Mouse (Mus musculus): ENCODE results near the gene Ndp. TPM values are rescaled to one million over a fixed set of nuclear protein-coding genes. Genes with fewer than 3 reads are reported as not detected.

Gene Ndp
- polyA plus RNA-seq (2012; rRNA removed) = 1.2 and 1.4 TPM in 2 replicates

GRCm38 (mm10) chrX:16911241-16911873, at the start of gene Ndp:
TSS of gene Ndp (minus strand) at chrX:16911774.
- DNase-seq (ENCODE audit: low read depth) = no peak

- no peak for DNase-seq (ENCODE audit: low read depth)
These were observed 43.2 kb upstream of the Ndp start for GRCm38 (mm10) chrX:16954767-16955166.

DNA sequence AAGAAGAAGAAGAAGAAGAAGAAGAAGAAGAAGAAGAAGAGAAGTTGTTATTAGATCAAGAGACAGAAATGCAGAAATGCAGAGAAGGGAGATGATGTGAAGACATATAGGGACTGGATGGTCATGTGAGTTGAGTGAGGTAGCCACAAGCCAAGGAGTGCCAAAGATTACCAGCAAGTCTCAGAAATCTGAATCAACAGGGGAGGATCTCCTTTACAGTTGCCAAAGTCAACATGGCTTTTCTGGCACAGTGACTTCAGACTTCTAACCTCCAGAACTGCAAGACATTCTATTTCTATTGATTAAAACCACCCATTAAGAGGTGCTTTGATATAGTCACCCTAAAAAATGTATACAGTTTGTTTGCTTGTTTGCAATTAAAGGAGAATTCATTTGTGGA, 6.4 kb upstream of the Ndp start:
- DNase-seq (ENCODE audit: low read depth) = no peak

- DNase-seq (ENCODE audit: low read depth) = no peak
These were observed 1.5 kb upstream of the Ndp start for GRCm38 (mm10) chrX:16913118-16913517.

DNA sequence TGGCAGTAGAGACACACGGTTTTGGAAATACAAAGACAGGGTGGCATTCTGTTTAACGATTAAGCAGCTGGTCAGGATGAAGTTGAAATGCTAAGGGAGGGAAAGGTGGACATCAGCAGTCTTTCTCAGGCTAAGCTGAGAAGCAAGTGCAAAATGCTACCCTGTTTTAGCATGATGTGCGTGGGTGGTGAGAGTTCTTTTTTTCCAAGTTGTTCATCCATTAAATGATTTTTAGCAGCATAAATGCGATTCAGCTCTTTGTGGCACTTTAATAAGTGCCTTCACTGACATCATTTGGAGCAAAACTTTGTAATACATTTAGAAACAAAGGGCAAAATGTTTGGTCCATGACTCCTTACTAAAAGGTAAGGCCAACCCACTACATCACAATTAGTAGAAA, 337 bp upstream of the Ndp start:
- no peak for DNase-seq (ENCODE audit: low read depth)

GRCm38 (mm10) chrX:16910211-16911095, 1.1 kb downstream of the Ndp start:
- no peak for DNase-seq (ENCODE audit: low read depth)

DNA sequence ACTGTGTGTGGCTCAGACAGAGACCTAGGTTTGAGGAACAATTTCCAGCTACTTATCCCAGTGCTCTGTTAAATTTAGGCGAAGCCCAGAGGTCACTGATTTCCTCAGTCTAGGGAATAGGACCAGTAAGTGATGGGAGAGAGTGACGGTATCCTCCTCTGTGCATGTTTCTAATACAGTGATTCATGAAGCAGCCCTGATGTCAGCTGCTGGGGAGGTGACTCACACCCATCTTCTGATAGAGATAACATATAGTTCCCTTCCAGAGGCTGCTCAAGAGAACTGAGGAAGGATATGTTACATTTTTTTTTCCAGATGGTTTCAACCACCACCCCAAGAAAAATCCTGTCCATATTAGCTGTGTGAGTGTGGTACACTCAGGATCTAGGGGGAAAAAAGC, 2.9 kb downstream of the Ndp start:
- no peak for DNase-seq (ENCODE audit: low read depth)

DNA sequence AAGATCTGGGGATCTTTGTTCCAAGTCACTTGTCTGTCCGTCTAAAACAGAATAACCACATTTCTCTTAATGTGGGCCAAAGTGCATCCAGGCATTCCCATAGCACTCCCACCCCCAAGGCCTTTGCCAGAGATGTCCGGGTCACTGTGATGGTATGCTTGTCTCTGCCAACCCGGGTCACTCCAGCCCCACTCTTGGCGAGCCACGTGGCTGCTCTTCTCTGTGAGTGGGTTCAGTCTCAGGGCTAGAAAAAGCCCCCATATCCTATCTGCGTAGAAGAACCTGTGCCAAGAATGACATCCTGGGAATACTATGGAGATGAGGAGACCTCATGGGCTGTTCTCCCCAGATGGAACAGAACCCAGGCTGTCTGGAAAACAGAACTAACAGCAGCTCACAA, 4.0 kb downstream of the Ndp start:
- no peak for DNase-seq (ENCODE audit: low read depth)

DNA sequence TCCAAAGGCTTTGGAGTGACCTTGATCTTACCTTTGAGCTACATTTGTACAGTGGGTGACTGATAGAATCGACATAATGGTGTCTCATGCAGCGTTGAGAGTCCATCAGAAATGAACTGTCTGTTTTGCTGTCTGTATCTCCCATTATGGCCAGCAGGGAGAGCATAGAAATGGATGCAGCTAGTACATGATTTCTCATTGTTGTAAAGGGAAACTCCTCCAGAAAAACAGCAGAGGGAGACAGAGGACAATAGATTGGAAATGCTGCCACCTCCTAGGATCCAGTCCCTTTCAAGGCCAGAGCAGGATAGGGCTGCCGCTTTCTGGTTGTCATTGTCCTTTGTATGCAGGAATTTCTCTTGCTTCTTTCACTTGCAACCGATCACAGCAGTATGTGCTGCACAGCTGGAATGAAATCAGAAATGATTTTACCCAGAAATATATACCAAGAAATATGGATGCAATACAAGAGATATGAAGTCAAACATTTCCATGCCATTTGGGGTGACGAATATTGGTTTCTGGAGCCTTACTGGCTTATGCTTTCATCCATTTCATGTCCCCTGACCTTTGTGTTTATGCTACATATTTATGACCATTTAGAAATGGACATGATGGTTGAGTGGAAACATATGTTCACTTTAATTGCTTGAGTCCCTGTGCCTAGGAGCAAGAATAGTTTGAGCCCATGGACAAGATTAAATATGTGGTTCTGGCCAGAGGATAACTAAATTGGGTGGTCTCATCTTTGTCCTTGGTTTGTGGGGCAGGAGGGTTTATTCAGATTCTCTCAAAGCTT, 17.0 kb downstream of the Ndp start:
- no peak for DNase-seq (ENCODE audit: low read depth)

DNA sequence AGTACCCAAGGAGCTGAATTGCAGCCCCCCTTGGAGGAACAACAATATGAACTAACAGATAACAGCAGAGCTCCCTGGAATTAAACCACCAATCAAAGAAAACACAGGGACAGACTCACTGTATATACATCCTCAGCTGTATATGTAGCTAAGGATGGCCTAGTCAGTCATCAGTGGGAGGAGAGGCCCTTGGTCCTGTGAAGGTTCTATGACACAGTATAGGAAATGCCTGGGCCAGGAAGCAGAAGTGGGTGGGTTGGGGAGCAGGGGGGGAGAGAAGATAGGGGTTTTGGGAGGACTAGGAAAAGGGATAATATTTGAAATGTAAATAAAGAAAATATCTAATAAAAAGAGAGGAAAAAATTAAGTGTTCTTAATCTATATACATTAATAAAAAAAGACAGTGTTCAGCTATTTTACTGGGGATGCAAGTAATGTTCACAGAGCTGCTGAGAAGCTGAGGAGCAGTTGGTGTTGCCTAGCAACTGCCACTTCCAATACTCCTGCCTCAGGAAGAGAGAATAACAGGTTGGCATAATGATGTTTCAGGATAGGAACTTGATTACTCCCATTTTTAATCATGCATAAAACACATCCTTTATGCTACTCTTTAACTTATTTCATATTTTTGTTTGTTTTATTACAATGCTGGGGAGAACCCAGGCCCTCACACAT, 43.8 kb downstream of the Ndp start:
- DNase-seq (ENCODE audit: low read depth) = no peak

DNA sequence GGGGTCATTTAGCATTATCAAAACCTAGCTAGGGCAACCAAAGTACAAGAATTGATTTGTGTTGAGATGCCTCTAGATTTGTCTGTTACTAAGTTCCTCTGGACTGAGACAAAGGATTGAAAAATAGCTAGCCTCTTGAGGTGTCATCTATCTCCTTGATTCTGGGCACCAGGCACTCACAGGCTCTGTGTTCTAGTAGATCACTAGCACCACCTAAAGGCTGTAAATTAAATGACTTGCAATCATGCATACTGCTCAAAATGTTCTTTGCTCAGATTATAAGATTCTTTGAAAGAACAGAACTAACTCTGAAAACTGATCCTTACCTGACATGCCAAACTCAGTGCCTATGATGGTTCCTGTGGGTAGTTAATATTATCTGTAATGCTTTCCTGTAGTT, 51.3 kb downstream of the Ndp start:
- no peak for DNase-seq (ENCODE audit: low read depth)

DNA sequence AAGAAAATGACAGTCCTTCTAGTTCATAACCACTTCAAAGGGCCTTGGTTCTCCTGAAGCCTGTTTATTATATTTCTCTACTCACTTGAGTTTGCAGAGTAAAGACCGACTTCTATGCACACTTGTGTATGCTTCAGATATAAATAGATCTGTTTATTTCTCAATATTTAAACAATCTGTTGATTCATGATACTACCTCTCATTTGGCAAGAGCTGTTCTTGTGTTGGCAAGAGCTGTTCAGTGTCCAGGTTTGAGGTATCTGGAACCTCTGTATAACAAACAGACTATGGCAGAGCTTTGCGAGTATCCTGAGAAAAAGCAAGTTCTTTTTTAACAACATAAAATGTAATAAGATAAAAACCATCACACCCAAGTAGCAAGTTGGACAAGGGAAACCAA, 65.5 kb downstream of the Ndp start:
- no peak for DNase-seq (ENCODE audit: low read depth)

DNA sequence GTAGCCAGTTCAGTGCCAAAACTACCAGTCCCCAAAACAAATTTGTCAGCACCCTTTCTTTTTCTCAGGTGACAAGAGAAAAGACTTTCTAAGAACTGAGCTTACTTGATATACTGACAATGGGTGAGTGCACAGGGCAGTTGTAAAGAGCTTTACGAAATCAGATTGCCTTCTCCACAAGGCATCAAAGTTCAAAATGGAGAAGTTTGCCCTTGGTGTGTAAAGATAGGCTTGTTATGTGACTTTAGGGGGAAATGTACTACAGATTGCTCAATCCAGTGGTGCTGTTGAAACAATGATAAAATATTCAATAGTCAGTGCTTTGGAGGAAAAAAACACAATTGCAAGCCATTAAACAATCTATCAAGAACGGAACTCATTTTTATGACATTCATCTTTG, 70.1 kb downstream of the Ndp start:
- DNase-seq (ENCODE audit: low read depth) = no peak

- DNase-seq (ENCODE audit: low read depth) = no peak
These were observed 74.3 kb downstream of the Ndp start for GRCm38 (mm10) chrX:16837293-16837692.

- DNase-seq (ENCODE audit: low read depth) = no peak
These were observed 75.0 kb downstream of the Ndp start for GRCm38 (mm10) chrX:16836488-16837082.

Other genes starting within 250 kb of the Ndp start
- 19.5 and 26.7 TPM in 2 replicates for gene Maob, start 94.4 kb downstream of the Ndp start, polyA plus RNA-seq (2012; rRNA removed)